Mouse (Mus musculus) heart, embryonic 14.5 days (tissue): ENCODE data around the gene Apex1. TPM values are rescaled to one million over a fixed set of nuclear protein-coding genes. Genes with fewer than 3 reads are reported as not detected.
A peak's percentile ranks its signal among the peaks of the same experiment; 100 is the strongest.
"Not testable (repeated sequence)": the region's sequence is repeated elsewhere in the genome, so short reads cannot be mapped to it uniquely, and the experiment has no call there.

Experiments
- ATAC-seq: fragments of 200-750 bp; cut with Nextera tagmentation; 2 replicates; pipeline ENCODE4 v1.8.0; 2017; ENCODE audit warnings: low read depth, moderate TSS enrichment; ENCODE audit not compliant: insufficient number of reproducible peaks, insufficient read depth, low FRiP score
- H3K27ac ChIP-seq, 2 experiments: fragments of 200-500 bp in 1 of 2; fragments of 300-500 bp in 1 of 2; sonication (generic) in 1 of 2; replicated peaks in 1 of 2; 2 replicates each; pipeline ENCODE4 v1.5.1; 2012 to 2014; ENCODE audit warnings: low read depth in 2 of 2, low read length in 2 of 2, control low read depth in 1 of 2, mild to moderate bottlenecking in 1 of 2, mixed read lengths in 1 of 2; ENCODE audit not compliant: control insufficient read depth in 1 of 2, insufficient read depth in 1 of 2
- H3K27me3 ChIP-seq: fragments of 300-500 bp; sonication (generic); 2 replicates; pipeline ENCODE4 v1.6.1; 2014; ENCODE audit warnings: mild to moderate bottlenecking, low read length, control low read depth; ENCODE audit not compliant: control insufficient read depth, insufficient read depth
- H3K36me3 ChIP-seq: fragments of 300-500 bp; sonication (generic); 2 replicates; pipeline ENCODE4 v1.6.1; 2014; ENCODE audit warnings: mild to moderate bottlenecking, control low read depth, low read length, mixed read lengths; ENCODE audit not compliant: control insufficient read depth, insufficient read depth
- H3K4me1 ChIP-seq, 2 experiments: fragments of 200-500 bp in 1 of 2; fragments of 300-500 bp in 1 of 2; sonication (generic) in 1 of 2; 2 replicates each; pipeline ENCODE4 v1.6.1; 2012 to 2014; ENCODE audit warnings: low read length in 2 of 2, control low read depth in 1 of 2, mixed read lengths in 1 of 2; ENCODE audit not compliant: control insufficient read depth in 2 of 2, insufficient read depth in 2 of 2
- H3K4me2 ChIP-seq: fragments of 300-500 bp; sonication (generic); 2 replicates; pipeline ENCODE4 v1.6.1; 2014; ENCODE audit warnings: mild to moderate bottlenecking, low read length
- H3K4me3 ChIP-seq, 2 experiments: fragments of 200-500 bp in 1 of 2; fragments of 300-500 bp in 1 of 2; sonication (generic) in 1 of 2; 2 replicates each; pipeline ENCODE4 v1.5.1; 2012 to 2014; ENCODE audit warnings: low read length in 2 of 2, mild to moderate bottlenecking in 2 of 2, control low read depth in 1 of 2, low read depth in 1 of 2, moderate library complexity in 1 of 2; ENCODE audit not compliant: control insufficient read depth in 1 of 2, insufficient read depth in 1 of 2
- H3K9ac ChIP-seq: fragments of 300-500 bp; sonication (generic); 2 replicates; pipeline ENCODE4 v1.6.1; 2014; ENCODE audit warnings: mild to moderate bottlenecking, low read length
- H3K9me3 ChIP-seq: fragments of 300-500 bp; sonication (generic); 2 replicates; pipeline ENCODE4 v1.6.1; 2016; ENCODE audit warnings: low read length, control low read depth; ENCODE audit not compliant: control insufficient read depth
- WGBS: fragments of 180-500 bp; shearing (Covaris S2); extraction: QIAGEN DNeasy Blood & Tissue Kit; methylation state at CpG from one replicate; pipeline ENCODE4 v1.1.7; 2014; 5-methylcytosine and 5-hydroxymethylcytosine counted together
- polyA plus RNA-seq: library from polyadenylated mRNA; unstranded; fragments of >200 nt; fragmentation: Nextera tagmentation; extraction: Ambion mirVana; gene quantifications from 2 replicates; pipeline ENCODE4 v1.2.1, GENCODE M21; 2014

Apex1 gene
- polyA plus RNA-seq, 1 experiment from 2014 or later = 132 TPM

- Histone ChIP-seq H3K9ac (peak overlapping the region; percentile 70), H3K27ac (peak overlapping the region in 1 of 2 experiments; percentile 12; a peak in 1 of 4 replicates), H3K36me3 (no peaks in the 10 kb centered on the region), H3K27me3 (no peaks in the 10 kb centered on the region), H3K4me2 (peak overlapping the region; percentile 66), H3K4me1 (peaks cover 4% of the 10 kb centered on the region in 2 experiments; a peak in 2 of 4 replicates), H3K4me3 (peak overlapping the region; percentile 44 to 45), H3K9me3 (no peaks in the 10 kb centered on the region)
- 3% methylated on average over 26 of the region's 26 CpGs for whole genome bisulfite sequencing
- peak; percentile 70; the same call in 1 of the 2 replicates for ATAC-seq
Observed at GRCm38 (mm10) chr14:50903973-50904827, 20.6 kb upstream of the Apex1 start.

- H3K4me2 ChIP-seq = no peak overlapping the region
- no peak overlapping the region for H3K9ac ChIP-seq
- H3K4me1 ChIP-seq = peaks cover 4% of the 10 kb centered on the region in 2 experiments; a peak in 2 of 4 replicates
- H3K9me3 ChIP-seq = no peaks in the 10 kb centered on the region
- H3K4me3 ChIP-seq = no peak overlapping the region
- H3K36me3 ChIP-seq = no peaks in the 10 kb centered on the region
- no peak overlapping the region for H3K27ac ChIP-seq
- ATAC-seq = no peak
- H3K27me3 ChIP-seq = no peaks in the 10 kb centered on the region
- 83% methylated on average over 4 of the region's 4 CpGs for whole genome bisulfite sequencing
Observed at GRCm38 (mm10) chr14:50904828-50905129, 20.0 kb upstream of the Apex1 start.

- H3K4me2 ChIP-seq, H3K9me3 ChIP-seq, H3K4me1 ChIP-seq, H3K9ac ChIP-seq, H3K4me3 ChIP-seq, H3K36me3 ChIP-seq, H3K27me3 ChIP-seq, H3K27ac ChIP-seq, ATAC-seq: not testable (repeated sequence)
Observed at GRCm38 (mm10) chr14:50905327-50905726, 19.4 kb upstream of the Apex1 start.

- Histone ChIP-seq H3K4me1 (peaks cover 4% of the 10 kb centered on the region in 2 experiments; a peak in 2 of 4 replicates), H3K4me2 (no peak overlapping the region), H3K27ac (no peak overlapping the region), H3K36me3 (peaks cover 20% of the 10 kb centered on the region), H3K4me3 (no peak overlapping the region), H3K27me3 (no peaks in the 10 kb centered on the region), H3K9ac (no peak overlapping the region), H3K9me3 (no peaks in the 10 kb centered on the region)
- ATAC-seq = no peak
- WGBS = 83% methylated on average over 4 of the region's 4 CpGs
Observed at GRCm38 (mm10) chr14:50908126-50908525, 16.6 kb upstream of the Apex1 start.

GRCm38 (mm10) chr14:50911356-50911755 is 13.4 kb upstream of the Apex1 start:
- Histone ChIP-seq H3K27me3 (no peaks in the 10 kb centered on the region), H3K4me3 (no peak overlapping the region), H3K36me3 (peaks cover 51% of the 10 kb centered on the region), H3K4me2 (no peak overlapping the region), H3K9ac (no peak overlapping the region), H3K27ac (no peak overlapping the region), H3K9me3 (no peaks in the 10 kb centered on the region), H3K4me1 (no peaks in the 10 kb centered on the region)
- WGBS = 53% methylated on average over 3 of the region's 3 CpGs
- ATAC-seq = no peak

GRCm38 (mm10) chr14:50923437-50923836 is 1.3 kb upstream of the Apex1 start:
- Histone ChIP-seq H3K4me2 (peak overlapping the region; percentile 93), H3K4me3 (peak overlapping the region in 1 of 2 experiments; percentile 88; a peak in 2 of 4 replicates), H3K9ac (peak overlapping the region; percentile 91), H3K4me1 (peaks cover 0 to 16% of the 10 kb centered on the region in 2 experiments; a peak in 2 of 4 replicates), H3K27ac (peak overlapping the region in 1 of 2 experiments; percentile 89; a peak in 2 of 4 replicates), H3K36me3 (peaks cover 31% of the 10 kb centered on the region)
- H3K9me3 ChIP-seq, ATAC-seq, H3K27me3 ChIP-seq: not testable (repeated sequence)
- 58% methylated on average over 1 of the region's 1 CpGs for WGBS

GRCm38 (mm10) chr14:50925111-50925920 is 548 bp downstream of the Apex1 start:
- Histone ChIP-seq H3K4me2 (peak overlapping the region; percentile 93), H3K27me3 (no peaks in the 10 kb centered on the region), H3K4me3 (peak overlapping the region; percentile 67 to 88), H3K9me3 (no peaks in the 10 kb centered on the region), H3K36me3 (peaks cover 37% of the 10 kb centered on the region), H3K9ac (peak overlapping the region; percentile 91), H3K4me1 (peaks cover 5 to 25% of the 10 kb centered on the region in 2 experiments; a peak in 3 of 4 replicates), H3K27ac (peak overlapping the region; percentile 61 to 89)
- 1% methylated on average over 38 of the region's 38 CpGs for WGBS
- ATAC-seq = peak; percentile 23
